Mouse (Mus musculus): Measurements from ENCODE around the gene Mybl2.

DNA sequence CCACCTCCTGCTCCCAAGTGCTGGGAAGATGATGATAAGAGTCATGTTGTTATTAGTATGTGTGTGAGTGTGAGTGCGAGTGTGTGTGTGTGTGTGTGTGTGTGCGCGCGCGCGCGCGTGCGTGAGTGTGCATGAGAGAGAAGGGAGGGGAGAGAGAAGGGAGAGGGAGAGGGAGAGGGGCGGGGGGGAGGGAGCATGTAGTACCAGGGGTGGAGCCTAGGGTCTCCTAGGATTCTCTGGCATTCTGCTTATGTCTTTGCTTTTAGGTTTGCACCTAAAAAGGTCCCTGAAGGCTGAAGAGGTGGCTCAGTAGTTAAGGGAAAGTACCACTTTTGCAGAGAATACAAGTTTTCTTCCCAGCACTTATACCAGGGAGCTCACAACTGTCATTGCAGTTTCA, 40.4 kb downstream of the Mybl2 start:
- TF ChIP-seq POLR2A (IDR thresholded peaks at IDR 0.05; ENCODE audit: extremely low read depth, insufficient read depth, low read length) (no peak), CTCF (IDR thresholded peaks at IDR 0.05; ENCODE audit: low read depth, low read length) (no peak)

Data from liver, adult 2 months (tissue).